Mouse (Mus musculus): Measurements from ENCODE around the gene Arf5. TPM values are rescaled to one million over a fixed set of nuclear protein-coding genes. Genes with fewer than 3 reads are reported as not detected.
A peak's percentile ranks its signal among the peaks of the same experiment; 100 is the strongest.

Arf5 gene
- polyA plus RNA-seq, 1 experiment from 2014 or later: 276 TPM

- no peaks in the 10 kb centered on the region for H3K36me3 ChIP-seq (ENCODE audit: control insufficient read depth, insufficient read depth, low read length)
- ATAC-seq (replicated peaks; ENCODE audit: low FRiP score, low TSS enrichment, low read depth) (no peak), DNase-seq (ENCODE audit: low spot score) (no peak)
- no peak overlapping the region for H3K9ac ChIP-seq (ENCODE audit: low read length)
- peaks cover 27% of the 10 kb centered on the region for H3K27me3 ChIP-seq (replicated peaks; ENCODE audit: control insufficient read depth, insufficient read depth, low read length)
- H3K4me2 ChIP-seq (ENCODE audit: low read length): no peak overlapping the region
- no peaks in the 10 kb centered on the region for H3K4me1 ChIP-seq (replicated peaks; ENCODE audit: control insufficient read depth, insufficient read depth, low read length)
- H3K4me3 ChIP-seq (ENCODE audit: low read depth, low read length): no peak overlapping the region
- H3K27ac ChIP-seq (ENCODE audit: low read depth): no peak overlapping the region
- no peaks in the 10 kb centered on the region for H3K9me3 ChIP-seq (ENCODE audit: control insufficient read depth, low read length)
- 88% methylated on average over 7 of the region's 7 CpGs for WGBS
These were observed 24.6 kb downstream of the Arf5 start for GRCm38 (mm10) chr6:28447937-28448336.

GRCm38 (mm10) chr6:28449253-28449652 lies 25.9 kb downstream of the Arf5 start, which contains the start of gene Pax4:
Gene Pax4, minus strand, starts transcription at chr6:28449353.
- WGBS: 62% methylated on average over 2 of the region's 2 CpGs
- ATAC-seq (replicated peaks; ENCODE audit: low FRiP score, low TSS enrichment, low read depth) (no peak), DNase-seq (ENCODE audit: low spot score) (no peak)
- H3K9me3 ChIP-seq (ENCODE audit: control insufficient read depth, low read length): no peaks in the 10 kb centered on the region
- H3K4me3 ChIP-seq (ENCODE audit: low read depth, low read length): no peak within 1 kb of the TSS
- H3K4me1 ChIP-seq (replicated peaks; ENCODE audit: control insufficient read depth, insufficient read depth, low read length): no peaks in the 10 kb centered on the region
- no peak within 1 kb of the TSS for H3K27ac ChIP-seq (ENCODE audit: low read depth)
- no peak within 1 kb of the TSS for H3K4me2 ChIP-seq (ENCODE audit: low read length)
- no peak within 1 kb of the TSS for H3K9ac ChIP-seq (ENCODE audit: low read length)
- H3K36me3 ChIP-seq (ENCODE audit: control insufficient read depth, insufficient read depth, low read length): no peaks in the 10 kb centered on the region
- peaks cover 31% of the 10 kb centered on the region for H3K27me3 ChIP-seq (replicated peaks; ENCODE audit: control insufficient read depth, insufficient read depth, low read length)

GRCm38 (mm10) chr6:28450481-28450880 lies 27.1 kb downstream of the Arf5 start:
- Histone ChIP-seq H3K9ac (ENCODE audit: low read length) (no peak overlapping the region), H3K9me3 (ENCODE audit: control insufficient read depth, low read length) (no peaks in the 10 kb centered on the region), H3K4me2 (ENCODE audit: low read length) (no peak overlapping the region), H3K4me1 (replicated peaks; ENCODE audit: control insufficient read depth, insufficient read depth, low read length) (no peaks in the 10 kb centered on the region), H3K27me3 (replicated peaks; ENCODE audit: control insufficient read depth, insufficient read depth, low read length) (peaks cover 31% of the 10 kb centered on the region), H3K36me3 (ENCODE audit: control insufficient read depth, insufficient read depth, low read length) (no peaks in the 10 kb centered on the region), H3K27ac (ENCODE audit: low read depth) (no peak overlapping the region), H3K4me3 (ENCODE audit: low read depth, low read length) (no peak overlapping the region)
- ATAC-seq (replicated peaks; ENCODE audit: low FRiP score, low TSS enrichment, low read depth): no peak
- WGBS: 16% methylated on average over 5 of the region's 5 CpGs
- no peak for DNase-seq (ENCODE audit: low spot score)

- DNase-seq (ENCODE audit: low spot score): no peak
- H3K27ac ChIP-seq (ENCODE audit: low read depth): no peak overlapping the region
- H3K4me3 ChIP-seq (ENCODE audit: low read depth, low read length): no peak overlapping the region
- no peaks in the 10 kb centered on the region for H3K4me1 ChIP-seq (replicated peaks; ENCODE audit: control insufficient read depth, insufficient read depth, low read length)
- no peak overlapping the region for H3K4me2 ChIP-seq (ENCODE audit: low read length)
- no peak for ATAC-seq (replicated peaks; ENCODE audit: low FRiP score, low TSS enrichment, low read depth)
- H3K9ac ChIP-seq (ENCODE audit: low read length): no peak overlapping the region
- H3K27me3 ChIP-seq (replicated peaks; ENCODE audit: control insufficient read depth, insufficient read depth, low read length): peaks cover 31% of the 10 kb centered on the region
- no peaks in the 10 kb centered on the region for H3K36me3 ChIP-seq (ENCODE audit: control insufficient read depth, insufficient read depth, low read length)
- H3K9me3 ChIP-seq (ENCODE audit: control insufficient read depth, low read length): no peaks in the 10 kb centered on the region
- WGBS: 1% methylated on average over 12 of the region's 12 CpGs
These were observed 27.6 kb downstream of the Arf5 start for GRCm38 (mm10) chr6:28450977-28451376.

GRCm38 (mm10) chr6:28459221-28459668 lies 35.9 kb downstream of the Arf5 start:
- no peaks in the 10 kb centered on the region for H3K4me1 ChIP-seq (replicated peaks; ENCODE audit: control insufficient read depth, insufficient read depth, low read length)
- no peak overlapping the region for H3K27ac ChIP-seq (ENCODE audit: low read depth)
- H3K27me3 ChIP-seq (replicated peaks; ENCODE audit: control insufficient read depth, insufficient read depth, low read length): no peaks in the 10 kb centered on the region; the same call in 1 of the 2 replicates
- DNase-seq (ENCODE audit: low spot score): no peak
- no peak for ATAC-seq (replicated peaks; ENCODE audit: low FRiP score, low TSS enrichment, low read depth)
- H3K36me3 ChIP-seq (ENCODE audit: control insufficient read depth, insufficient read depth, low read length): no peaks in the 10 kb centered on the region
- H3K4me2 ChIP-seq (ENCODE audit: low read length): no peak overlapping the region
- no peak overlapping the region for H3K4me3 ChIP-seq (ENCODE audit: low read depth, low read length)
- H3K9ac ChIP-seq (ENCODE audit: low read length): no peak overlapping the region
- no peaks in the 10 kb centered on the region for H3K9me3 ChIP-seq (ENCODE audit: control insufficient read depth, low read length)

GRCm38 (mm10) chr6:28460534-28460933 lies 37.2 kb downstream of the Arf5 start:
- no peaks in the 10 kb centered on the region for H3K36me3 ChIP-seq (ENCODE audit: control insufficient read depth, insufficient read depth, low read length)
- ATAC-seq (replicated peaks; ENCODE audit: low FRiP score, low TSS enrichment, low read depth) (no peak), DNase-seq (ENCODE audit: low spot score) (no peak)
- no peak overlapping the region for H3K9ac ChIP-seq (ENCODE audit: low read length)
- H3K4me2 ChIP-seq (ENCODE audit: low read length): no peak overlapping the region
- H3K9me3 ChIP-seq (ENCODE audit: control insufficient read depth, low read length): no peaks in the 10 kb centered on the region
- no peaks in the 10 kb centered on the region for H3K4me1 ChIP-seq (replicated peaks; ENCODE audit: control insufficient read depth, insufficient read depth, low read length)
- H3K4me3 ChIP-seq (ENCODE audit: low read depth, low read length): no peak overlapping the region
- 6% methylated on average over 5 of the region's 5 CpGs for WGBS
- H3K27ac ChIP-seq (ENCODE audit: low read depth): no peak overlapping the region
- H3K27me3 ChIP-seq (replicated peaks; ENCODE audit: control insufficient read depth, insufficient read depth, low read length): no peaks in the 10 kb centered on the region

- WGBS: 14% methylated on average over 6 of the region's 6 CpGs
These were observed 41.3 kb downstream of the Arf5 start for GRCm38 (mm10) chr6:28464630-28465029.

GRCm38 (mm10) chr6:28470017-28470602 lies 46.8 kb downstream of the Arf5 start:
- Histone ChIP-seq H3K27me3 (replicated peaks; ENCODE audit: control insufficient read depth, insufficient read depth, low read length) (no peaks in the 10 kb centered on the region), H3K9ac (ENCODE audit: low read length) (no peak overlapping the region), H3K27ac (ENCODE audit: low read depth) (no peak overlapping the region), H3K9me3 (ENCODE audit: control insufficient read depth, low read length) (no peaks in the 10 kb centered on the region), H3K36me3 (ENCODE audit: control insufficient read depth, insufficient read depth, low read length) (no peaks in the 10 kb centered on the region), H3K4me1 (replicated peaks; ENCODE audit: control insufficient read depth, insufficient read depth, low read length) (no peaks in the 10 kb centered on the region), H3K4me3 (ENCODE audit: low read depth, low read length) (no peak overlapping the region), H3K4me2 (ENCODE audit: low read length) (no peak overlapping the region)
- WGBS: 71% methylated on average over 4 of the region's 4 CpGs
- ATAC-seq (replicated peaks; ENCODE audit: low FRiP score, low TSS enrichment, low read depth) (no peak), DNase-seq (ENCODE audit: low spot score) (no peak)

More at GRCm38 (mm10) chr6:28464630-28465029, 41.3 kb downstream of the Arf5 start:
- no peaks in the 10 kb centered on the region for H3K9me3 ChIP-seq (ENCODE audit: control insufficient read depth, low read length)
- H3K27me3 ChIP-seq (replicated peaks; ENCODE audit: control insufficient read depth, insufficient read depth, low read length): no peaks in the 10 kb centered on the region
- H3K27ac ChIP-seq (ENCODE audit: low read depth): no peak overlapping the region
- no peaks in the 10 kb centered on the region for H3K36me3 ChIP-seq (ENCODE audit: control insufficient read depth, insufficient read depth, low read length)
- no peak overlapping the region for H3K4me2 ChIP-seq (ENCODE audit: low read length)
- no peak overlapping the region for H3K4me3 ChIP-seq (ENCODE audit: low read depth, low read length)
- ATAC-seq (replicated peaks; ENCODE audit: low FRiP score, low TSS enrichment, low read depth) (peak; percentile 68), DNase-seq (ENCODE audit: low spot score) (no peak)
- no peaks in the 10 kb centered on the region for H3K4me1 ChIP-seq (replicated peaks; ENCODE audit: control insufficient read depth, insufficient read depth, low read length)
- H3K9ac ChIP-seq (ENCODE audit: low read length): no peak overlapping the region

- H3K27ac ChIP-seq (ENCODE audit: low read depth): no peak overlapping the region
- H3K27me3 ChIP-seq (replicated peaks; ENCODE audit: control insufficient read depth, insufficient read depth, low read length): no peaks in the 10 kb centered on the region
- no peak overlapping the region for H3K4me3 ChIP-seq (ENCODE audit: low read depth, low read length)
- H3K4me1 ChIP-seq (replicated peaks; ENCODE audit: control insufficient read depth, insufficient read depth, low read length): no peaks in the 10 kb centered on the region
- no peak overlapping the region for H3K4me2 ChIP-seq (ENCODE audit: low read length)
- 82% methylated on average over 5 of the region's 5 CpGs for WGBS
- H3K36me3 ChIP-seq (ENCODE audit: control insufficient read depth, insufficient read depth, low read length): no peaks in the 10 kb centered on the region
- DNase-seq (ENCODE audit: low spot score) (no peak), ATAC-seq (replicated peaks; ENCODE audit: low FRiP score, low TSS enrichment, low read depth) (no peak)
- no peaks in the 10 kb centered on the region for H3K9me3 ChIP-seq (ENCODE audit: control insufficient read depth, low read length)
- H3K9ac ChIP-seq (ENCODE audit: low read length): no peak overlapping the region
These were observed 47.3 kb downstream of the Arf5 start for GRCm38 (mm10) chr6:28470621-28471020.

Measured in intestine, embryonic 14.5 days (tissue).